Mouse (Mus musculus): Measurements from ENCODE around the gene Wwp2.

Gene Wwp2

DNA sequence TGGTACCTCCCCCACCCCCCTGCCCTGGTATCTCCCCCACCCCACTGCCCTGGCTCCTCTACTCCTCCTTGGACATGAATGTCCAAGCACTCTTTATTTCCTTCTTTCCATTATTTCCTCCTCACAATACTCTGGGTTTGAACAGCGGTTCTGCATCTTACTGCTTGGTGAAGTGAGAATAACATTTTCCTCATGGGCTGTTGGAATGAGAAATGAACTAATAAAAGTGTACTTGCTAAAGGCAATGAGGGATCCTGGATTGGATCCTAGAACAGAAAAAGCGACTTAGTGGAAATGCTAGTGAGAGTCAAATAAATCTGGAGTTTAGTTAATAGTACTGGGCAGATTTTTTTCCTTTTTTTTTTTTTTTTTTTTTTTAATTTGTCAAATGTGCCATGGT, 77.1 kb downstream of the Wwp2 start:
- DNase-seq, result no peak

DNA sequence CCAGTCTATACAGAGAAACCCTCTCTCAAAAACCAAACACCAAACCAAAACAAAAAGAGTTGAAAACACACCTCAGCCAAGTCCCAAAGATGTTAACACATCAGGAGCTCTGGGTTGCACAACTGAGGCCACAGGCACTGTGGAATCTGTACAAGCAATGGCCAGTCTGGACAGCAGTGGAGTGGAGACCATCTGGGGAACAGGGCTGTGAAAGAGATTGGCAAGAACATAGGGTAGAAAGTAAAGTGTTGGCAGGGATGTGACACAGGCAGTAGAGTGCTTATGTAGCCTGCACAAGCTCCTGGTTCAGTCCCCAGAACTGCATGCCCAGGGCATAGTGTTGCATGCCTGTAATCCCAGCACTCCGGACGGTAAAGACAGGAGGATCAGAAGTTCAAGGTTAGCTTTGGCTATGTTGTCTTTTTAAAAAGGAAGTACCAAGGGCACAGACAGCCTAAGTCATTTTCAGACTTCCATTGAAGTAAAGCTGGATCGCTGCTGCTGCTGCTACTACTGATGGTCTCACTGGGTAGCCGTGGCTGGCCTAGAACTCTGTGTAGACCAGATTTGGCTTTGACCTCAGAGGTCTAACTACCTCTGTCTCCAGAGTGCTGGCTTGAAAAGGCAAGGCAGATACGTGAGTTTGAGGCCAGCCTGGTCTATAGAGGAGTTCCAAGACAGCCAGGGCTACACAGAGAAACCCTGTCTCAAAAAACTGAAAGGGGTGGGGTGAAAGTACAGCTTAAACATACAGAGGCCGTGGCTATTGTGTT, 79.0 kb downstream of the Wwp2 start:
- DNase-seq, result no peak

DNA sequence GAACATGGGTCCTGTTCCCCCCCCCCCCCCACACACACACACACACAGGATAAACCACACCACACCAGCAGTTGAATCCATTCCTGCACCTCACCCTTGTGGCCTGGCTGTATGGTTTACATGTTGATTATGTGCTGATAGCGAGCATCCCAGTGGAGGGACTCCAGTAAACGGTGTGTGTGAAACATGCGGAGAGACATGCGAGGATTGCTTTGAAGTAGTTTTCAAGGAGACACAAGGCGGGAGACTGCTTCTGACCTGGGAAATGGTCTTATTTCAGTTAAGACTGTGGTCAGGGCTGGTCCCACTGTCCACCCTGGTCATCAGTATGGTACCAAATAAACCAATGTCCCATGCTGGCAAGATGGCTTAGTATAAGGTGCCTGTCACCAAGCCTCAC, 82.6 kb downstream of the Wwp2 start:
- no peak for DNase-seq

DNA sequence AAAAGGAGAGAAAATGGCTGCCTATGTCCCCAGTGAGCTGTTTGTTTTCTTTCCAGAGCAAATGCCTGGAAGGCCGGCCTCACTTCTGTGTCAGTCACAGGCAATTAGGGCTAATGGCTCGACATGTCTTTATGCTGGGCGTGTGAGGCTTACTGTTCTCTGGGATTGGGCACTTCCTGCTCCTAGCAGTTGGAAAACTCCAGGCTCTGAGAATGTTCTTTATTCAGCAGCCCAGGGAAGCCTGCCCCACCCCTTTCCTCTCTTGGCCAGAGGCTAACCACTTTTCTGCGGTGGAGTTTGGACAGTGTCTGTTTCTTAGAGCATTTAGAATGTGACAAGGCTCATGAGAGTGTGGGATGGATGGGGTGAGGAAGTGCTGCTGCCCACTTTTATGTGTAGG, 83.7 kb downstream of the Wwp2 start:
- no peak for DNase-seq

DNA sequence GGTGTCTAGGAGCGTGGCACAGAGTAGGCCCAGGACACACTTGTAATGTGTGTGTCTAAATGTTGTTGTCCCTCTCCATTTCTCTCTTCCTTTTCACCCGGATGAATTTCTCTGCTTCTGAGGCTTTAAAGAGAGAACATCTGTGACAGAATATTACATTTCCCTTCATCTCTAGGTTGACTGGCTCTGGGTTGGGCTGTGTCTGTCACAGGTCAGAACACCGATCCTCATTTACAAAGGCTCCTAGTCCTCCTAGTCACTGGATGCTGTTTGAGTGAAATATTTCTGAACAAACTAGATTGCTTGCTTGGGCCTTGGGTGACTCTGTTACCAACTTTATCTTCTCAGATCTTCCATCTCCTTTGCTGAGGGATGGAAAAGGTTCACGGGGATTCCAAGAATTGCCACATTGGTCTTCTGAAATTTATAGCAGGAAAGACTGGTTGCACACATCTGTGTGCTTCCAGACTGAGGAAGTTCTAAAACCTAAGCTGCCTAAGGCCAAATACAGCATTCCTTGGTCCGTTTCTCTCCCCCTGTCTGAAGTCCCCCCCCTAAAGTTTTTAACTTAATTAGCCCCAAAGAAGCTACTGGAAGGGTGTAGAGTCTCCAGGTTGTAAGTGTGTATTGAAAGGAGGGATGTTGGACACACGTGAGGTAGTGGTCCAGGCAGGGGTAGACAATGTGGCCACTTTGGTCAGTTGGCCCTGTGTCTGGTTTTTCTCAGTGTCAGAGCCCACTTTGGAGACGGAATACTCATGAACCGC, 85.8 kb downstream of the Wwp2 start:
- DNase-seq, result no peak

DNA sequence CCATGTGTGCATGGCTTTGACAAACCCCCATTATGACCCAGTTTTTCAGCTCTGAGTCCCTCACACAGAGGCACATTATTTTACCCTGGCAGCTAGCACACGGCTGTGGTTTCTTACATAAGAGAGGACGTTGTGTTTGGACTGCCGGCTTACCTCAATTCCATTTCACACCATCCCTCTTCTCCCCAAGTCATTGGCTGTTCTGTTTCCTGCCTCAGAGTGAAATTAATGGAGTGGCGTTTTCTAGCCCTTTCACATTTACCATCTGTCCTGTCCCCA, 86.3 kb downstream of the Wwp2 start:
- DNase-seq, result peak; percentile 49

DNA sequence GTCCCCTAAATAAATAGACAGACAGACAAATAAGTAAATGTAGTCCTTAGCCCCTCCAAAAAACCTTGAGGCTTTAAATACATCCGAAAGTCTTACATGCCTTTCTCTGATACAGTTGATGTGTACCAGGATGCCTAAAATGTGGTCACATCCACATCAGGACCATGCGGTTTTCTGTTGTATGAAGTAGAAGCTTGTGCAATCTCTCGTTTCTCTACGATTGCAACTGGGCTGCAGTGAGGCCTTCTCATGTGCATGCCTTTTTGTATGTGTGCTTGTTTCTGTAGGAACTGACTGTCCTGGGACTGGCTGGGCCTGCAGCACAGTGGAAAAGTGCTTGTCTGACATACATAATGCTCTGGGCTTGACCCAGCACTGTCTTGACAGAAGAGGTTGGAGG, 88.4 kb downstream of the Wwp2 start:
- no peak for DNase-seq

DNA sequence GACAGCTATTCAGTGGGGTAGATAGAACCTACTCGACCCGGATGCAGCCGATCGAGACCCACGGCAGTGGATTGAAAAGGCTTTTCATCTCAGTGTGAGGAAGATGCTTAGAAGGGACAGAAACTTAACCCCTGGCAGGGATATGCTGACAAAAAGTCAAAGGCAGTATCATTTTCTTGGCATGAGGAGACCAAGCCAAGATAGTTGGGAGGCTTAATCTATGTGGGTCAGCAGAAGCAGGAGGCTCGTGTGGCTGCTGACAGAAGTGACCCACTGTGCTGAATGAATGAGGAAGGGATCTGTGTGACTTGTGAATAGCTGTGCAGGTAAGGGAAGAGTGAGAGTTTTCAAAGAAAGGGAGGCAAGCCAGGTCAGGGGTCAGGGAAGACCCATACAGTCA, 92.6 kb downstream of the Wwp2 start:
- no peak for DNase-seq

DNA sequence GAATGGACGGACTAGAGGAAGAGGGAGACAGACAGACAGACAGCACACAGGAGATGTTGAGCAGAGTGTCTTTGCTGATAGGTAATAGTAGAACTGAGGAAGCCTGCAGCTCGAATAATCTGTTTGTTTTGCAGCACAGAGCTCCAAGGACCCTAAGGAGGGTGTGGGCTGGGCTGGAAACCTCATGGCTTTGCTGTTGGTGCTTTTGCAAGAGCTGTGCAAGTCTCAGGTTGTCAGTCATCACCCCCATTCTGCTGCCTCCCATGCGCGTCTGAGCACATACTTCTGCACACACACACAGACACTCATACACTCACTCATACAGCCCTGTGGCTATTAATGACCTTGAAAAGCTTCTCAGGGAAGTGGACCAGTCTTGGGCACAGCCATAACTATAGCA, 101.3 kb downstream of the Wwp2 start:
- DNase-seq, result no peak

DNA sequence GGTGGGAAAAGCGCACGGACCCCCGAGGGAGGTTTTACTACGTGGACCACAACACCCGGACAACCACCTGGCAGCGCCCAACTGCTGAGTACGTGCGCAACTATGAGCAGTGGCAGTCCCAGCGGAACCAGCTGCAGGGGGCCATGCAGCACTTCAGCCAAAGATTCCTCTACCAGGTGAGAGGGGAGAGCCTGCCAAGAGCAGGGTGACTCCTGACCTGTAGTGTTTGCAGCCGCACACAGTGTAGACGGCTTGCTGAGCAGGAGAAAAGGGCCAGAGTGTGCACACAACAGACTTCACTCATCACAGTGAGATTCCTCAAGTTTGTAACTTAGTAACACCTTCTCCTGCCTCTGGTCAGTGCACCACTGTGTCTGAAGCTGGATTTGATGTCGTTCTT, 104.5 kb downstream of the Wwp2 start:
- no peak for DNase-seq

DNA sequence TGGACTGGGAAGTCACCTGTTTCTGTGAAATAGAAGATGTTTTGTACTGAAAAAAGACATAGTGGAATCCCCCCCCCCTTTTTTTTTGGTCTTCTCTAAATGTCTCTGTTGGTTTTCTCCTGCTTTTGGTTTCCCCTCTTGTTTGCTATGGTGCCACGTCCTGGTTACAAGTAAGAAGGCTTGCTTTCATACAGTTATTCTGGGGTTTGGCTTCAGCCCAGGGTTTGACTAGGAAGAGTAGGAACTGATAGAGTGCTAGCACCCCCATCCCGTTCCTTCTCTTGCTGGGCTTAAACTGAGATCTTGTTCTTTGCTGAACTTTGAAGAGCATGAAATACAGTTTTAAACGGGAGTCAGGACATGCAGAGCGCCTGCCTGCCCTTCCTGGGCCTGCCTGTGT, 105.2 kb downstream of the Wwp2 start:
- no peak for DNase-seq

DNA sequence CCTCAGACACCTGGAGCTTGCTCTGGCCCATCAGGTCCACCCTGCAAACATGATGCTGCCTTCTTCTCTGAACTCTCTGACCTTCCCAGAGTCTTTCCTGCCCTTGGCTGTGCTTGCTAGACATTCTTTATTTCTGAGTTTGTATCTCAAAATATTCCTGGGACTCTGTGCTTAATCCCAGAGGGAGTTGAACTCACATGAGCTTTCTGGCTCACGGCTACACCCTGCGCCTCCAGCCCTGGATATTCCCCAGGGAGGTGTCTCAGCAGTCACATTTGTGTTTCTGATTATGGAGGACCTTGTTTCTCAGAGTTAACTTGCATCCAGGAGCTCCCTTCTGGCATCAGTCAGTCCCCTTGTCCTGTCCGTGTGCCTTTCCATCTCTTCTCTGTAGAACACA, 106.0 kb downstream of the Wwp2 start:
- no peak for DNase-seq

DNA sequence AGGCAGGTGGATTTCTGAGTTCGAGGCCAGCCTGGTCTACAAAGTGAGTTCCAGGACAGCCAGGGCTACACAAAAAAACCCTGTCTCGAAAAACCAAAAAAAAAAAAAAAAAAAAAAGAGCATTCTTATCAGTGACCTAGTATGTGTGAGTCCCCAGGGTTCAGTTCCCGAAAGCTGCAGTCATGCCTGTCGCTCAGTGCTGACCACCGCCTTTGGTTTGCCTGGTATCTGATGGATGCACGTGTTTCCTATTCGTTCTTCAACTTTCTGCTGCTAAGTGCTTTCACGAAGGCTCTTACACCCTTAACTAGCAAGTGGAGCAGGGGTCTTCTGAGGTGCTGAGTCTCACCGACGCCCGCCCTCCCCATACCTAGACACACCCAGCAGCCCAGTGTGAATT, 107.5 kb downstream of the Wwp2 start:
- DNase-seq, result no peak

DNA sequence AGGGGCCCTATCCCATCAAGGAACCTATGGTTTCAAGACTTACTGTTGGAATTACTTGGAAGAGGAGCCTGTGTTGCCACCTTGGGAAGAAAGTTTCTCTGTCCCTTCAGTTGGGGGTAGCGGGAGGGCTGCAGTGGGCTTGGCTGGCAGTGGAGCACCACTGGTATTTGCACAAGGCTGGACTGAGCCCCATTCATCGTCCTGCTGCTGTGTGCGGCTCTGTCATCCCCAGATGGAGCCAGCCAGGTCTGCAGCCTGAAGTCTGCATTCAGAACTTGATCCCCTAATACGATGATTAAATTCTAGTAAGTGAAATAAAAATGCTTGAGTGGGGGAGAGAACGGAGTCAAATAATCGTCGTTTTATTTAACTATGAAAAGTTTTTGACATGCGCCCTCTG, 108.0 kb downstream of the Wwp2 start:
- no peak for DNase-seq

DNA sequence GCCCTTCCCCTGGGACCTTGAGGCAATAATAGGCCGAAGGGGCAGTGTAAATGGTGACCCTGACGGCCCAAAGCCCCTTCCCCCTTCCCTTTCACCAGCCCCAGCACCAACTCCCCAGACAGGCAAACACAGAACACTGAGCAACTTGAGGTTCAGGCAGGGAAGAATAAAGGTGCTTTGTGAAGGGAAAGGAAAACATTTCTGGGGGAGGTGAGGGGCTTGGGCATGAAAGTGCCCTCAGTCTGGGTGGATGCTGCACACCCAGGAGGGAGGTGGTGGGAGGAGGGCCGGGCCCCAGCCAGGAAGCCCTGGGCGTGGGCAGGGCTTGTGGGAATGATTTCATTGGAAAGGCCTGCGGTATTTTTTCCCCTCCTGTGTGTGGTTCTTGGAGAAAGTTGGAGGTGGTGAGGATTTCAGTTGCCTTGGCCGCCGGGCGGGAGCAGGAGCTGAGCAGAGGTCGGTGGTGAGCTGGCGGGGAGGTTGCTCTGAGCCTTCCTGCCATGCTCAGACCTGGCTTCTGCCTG, 108.5 kb downstream of the Wwp2 start:
- no peak for DNase-seq

DNA sequence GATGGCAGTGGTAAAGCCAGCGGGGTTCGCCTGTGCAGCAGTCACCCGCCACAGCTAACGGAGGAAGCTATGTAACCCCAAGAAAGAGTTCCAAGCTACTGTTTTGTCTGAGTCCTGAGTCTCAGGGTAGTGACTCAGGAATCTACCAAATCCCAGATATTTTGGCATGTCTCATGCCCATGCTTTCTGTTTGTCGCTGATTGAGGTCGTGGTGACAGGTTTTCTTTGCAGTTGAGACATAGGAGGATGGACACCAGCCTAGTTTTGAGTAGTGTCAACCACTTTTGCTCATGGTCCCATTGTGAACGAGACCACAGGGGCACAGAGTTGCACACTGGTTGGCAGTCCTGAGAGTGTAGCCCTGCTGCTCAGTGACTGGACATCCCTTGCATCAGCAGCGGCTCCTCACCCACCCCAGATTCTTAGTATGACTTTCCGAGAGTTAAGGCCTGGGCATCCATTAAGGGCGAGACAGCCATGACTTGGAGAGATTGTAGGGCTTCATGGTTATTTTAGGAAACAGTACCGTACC, 109.5 kb downstream of the Wwp2 start:
- DNase-seq, result no peak

DNA sequence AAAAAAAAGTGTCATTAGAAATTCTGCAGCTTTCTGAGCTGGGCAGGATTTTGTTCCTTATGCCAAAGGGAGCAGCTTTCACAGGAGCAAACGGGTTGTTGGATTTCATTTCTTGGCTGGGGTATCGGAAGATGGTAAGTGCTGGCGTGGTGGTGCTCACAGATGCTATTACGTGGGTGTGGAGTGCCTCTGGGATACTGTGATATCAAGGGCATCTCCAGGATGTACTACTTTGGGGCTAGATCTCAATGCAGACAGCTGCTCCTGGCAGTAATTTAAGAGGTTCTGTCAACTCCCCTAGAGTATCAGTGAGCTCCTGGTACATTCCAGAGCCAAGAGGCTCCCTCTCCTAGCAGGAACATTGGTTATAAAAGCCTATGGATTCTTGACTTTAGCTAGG, 110.0 kb downstream of the Wwp2 start:
- DNase-seq, result peak; percentile 88

DNA sequence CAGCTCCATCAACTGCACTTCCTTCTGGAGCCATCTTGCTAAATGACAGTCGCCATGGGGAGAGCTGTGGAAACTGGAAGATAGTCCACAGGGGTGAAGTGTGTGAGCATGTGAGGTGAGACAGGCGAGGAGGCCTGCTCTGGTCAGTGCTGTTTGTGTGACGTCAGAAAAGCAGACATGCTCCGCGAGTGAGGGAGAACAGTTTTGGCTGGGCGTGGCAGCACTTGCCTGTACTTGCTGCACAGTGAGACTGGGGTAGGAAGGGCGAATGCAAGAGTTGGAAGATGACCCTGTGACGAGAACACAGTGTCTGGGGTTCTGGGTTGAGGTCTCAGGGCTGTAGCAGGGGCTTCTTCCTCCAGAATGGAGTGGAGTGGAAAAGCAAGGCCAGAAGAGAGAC, 110.7 kb downstream of the Wwp2 start:
- no peak for DNase-seq

DNA sequence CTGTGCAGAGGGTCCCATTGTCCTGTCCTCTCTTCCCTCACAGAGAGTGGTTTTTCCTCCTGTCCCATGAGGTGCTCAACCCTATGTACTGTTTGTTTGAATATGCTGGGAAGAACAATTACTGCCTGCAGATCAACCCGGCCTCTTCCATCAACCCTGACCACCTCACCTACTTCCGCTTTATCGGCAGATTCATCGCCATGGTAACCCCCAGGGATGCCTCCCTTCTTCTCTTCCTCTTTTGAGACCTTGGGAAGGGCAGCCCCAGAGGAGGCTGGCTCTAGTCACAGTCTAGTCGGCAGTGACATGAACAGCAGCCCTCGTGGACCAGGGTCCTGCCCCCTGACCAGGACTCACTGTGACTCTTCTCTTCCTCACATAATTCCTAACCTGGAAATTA, 116.1 kb downstream of the Wwp2 start:
- no peak for DNase-seq

DNA sequence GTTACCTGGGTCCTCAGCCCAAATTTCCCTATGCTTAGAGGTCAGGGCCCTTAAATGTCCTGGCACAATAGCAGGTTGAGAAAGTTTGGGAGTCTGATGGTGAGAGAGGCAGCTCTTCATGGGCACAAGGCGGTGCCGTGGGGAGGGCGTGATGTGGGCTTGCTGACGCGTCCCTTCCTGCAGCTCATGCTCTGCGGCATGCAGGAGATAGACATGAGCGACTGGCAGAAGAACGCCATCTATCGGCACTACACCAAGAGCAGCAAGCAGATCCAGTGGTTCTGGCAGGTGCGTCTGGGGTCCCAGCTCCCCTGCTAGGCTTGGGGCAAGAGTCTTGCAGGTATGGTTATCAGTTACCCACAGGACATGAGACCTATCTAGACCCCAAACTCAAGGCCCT, 119.1 kb downstream of the Wwp2 start:
- no peak for DNase-seq

DNA sequence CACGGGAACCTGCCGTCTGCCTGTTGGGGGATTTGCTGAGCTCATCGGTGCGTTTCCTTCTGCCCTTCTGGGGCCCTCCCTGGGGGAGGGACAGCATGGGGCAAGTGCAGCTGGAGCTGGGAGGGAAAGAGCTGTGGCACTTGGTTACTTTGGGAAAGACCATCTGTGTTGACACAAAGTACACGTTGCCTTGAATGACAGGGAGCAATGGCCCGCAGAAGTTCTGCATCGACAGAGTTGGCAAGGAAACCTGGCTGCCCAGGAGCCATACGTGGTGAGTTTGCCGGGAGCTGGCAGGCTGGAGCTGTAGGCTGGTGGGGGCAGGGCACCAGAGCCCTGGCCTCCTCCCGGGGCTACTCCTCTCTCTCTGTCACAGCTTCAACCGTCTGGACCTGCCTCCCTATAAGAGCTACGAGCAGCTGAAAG, 120.4 kb downstream of the Wwp2 start:
- DNase-seq, result peak; percentile 24

DNA sequence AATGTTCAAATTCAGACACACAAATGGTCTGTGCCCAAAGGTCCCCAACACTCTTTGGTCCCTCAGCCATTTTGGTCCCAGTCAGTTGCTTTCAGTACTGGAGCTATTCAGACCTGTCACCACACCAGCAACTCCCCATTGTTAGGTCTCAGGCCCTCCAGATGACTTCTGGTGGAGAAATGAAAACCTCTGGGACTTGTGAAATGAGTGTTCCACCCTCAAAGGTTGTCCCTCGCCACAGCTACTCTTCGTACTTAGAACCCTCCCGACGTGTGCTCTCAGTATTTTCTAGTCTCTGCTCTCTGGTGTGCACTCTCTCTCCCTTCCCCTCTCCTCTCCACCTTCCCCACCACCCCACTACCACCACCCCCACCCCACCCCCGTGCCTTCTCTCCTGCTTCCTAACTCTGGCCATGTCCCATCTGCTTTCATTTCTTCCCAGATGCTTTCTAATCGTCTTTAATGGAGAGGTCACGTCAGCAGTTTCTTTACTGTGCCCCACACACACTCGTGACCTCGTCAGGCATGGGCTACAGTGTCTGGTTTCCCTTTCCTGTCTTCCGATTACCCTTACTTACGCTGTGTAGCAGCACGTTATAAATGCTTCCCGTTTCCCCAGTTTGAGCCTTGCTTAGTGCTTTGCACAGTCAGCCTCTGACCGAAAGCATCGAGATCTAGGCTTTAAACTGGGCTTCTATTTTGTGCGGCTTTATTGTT, 124.8 kb downstream of the Wwp2 start:
- DNase-seq, result no peak

DNA sequence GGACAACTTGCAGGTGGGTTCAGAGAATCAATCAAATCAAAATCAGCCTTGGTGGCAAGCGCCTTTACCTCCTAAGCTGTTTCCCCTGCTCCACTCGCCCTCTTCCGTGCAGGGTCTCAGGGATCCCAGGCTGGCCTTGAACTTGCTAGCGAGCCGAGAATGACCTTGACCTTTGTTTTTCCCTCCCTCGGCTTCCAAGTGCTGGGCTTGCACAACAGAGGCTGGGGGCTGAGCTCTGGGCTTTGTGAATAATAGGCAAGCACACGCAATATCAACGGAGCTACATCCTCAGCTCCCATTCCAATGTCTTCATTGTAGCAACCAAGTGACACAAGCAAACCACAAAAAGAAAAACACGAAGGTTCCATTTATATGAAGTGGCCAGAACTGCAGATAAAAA, 126.0 kb downstream of the Wwp2 start:
- no peak for DNase-seq

DNA sequence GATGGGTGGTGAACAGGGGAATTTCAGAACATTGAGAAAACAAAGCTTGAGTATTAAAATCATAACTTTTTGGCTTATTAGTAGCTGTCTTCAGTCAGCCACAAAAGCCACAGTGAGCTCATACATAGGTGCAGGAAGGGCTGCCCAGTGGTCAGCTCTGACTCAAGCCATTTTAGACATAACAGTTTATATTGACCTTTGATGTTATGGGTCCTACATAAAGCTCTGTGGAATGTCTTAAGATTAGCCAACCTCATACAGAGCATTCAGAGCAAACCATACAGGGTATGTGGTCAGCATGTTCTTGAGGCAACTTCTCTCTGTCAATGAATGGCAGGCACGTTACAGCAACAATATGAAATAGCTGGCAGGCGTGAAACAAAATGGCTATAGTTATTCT, 134.9 kb downstream of the Wwp2 start:
- no peak for DNase-seq
